Mouse (Mus musculus) liver, adult 2 months (tissue): ENCODE measurements at regions not wholly inside any gene's neighbourhood (a gene's known extent, or its start where the extent isn't known, plus 50 kb on each side); places are given as distances from the start of the nearest gene placed in this dataset.

Experiments
- CTCF ChIP-seq: fragments of 200-500 bp; IDR thresholded peaks from 2 replicates; pipeline ENCODE4 v1.5.1; 2011; ENCODE audit warnings: low read depth, low read length, control low read depth
- POLR2A ChIP-seq: fragments of 200-500 bp; IDR thresholded peaks from 2 replicates; pipeline ENCODE4 v1.6.1; 2011; ENCODE audit warnings: low read length, control low read depth; ENCODE audit not compliant: insufficient read depth; ENCODE audit errors: extremely low read depth

DNA sequence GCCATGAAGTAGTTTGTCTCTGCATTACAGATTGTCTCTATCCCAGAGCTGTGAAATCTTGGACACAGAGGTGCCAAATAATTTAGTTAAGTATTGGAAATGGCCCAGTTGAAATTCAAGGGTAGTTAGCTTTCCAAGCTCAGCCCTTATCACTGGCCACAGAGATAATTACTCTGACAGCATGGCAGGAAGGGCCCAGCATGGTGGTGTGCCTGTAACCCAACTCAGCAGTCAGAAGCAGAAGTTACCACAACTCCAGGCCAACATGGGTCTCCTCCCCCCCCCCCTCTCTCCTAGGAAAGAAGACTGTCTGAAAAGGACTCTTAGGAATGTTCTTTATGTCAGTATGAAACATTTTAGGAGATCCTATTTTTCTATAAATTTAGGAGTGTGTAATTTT, 101.4 kb upstream of the Bach2 start:
- no peak for TF ChIP-seq CTCF
- no peak for TF ChIP-seq POLR2A
